Mouse (Mus musculus) c-Kit-positive CD71-positive TER-119-negative erythroid progenitor cells, embryonic 14.5 days (primary cell): ENCODE data around the gene Wdr24.
"Not testable (repeated sequence)": the region's sequence is repeated elsewhere in the genome, so short reads cannot be mapped to it uniquely, and the experiment has no call there.

Source experiments
- DNase-seq: peaks from one replicate; pipeline ENCODE4 v3.0.0-alpha.2; 2013; ENCODE audit warnings: low read depth

Gene Wdr24

GRCm38 (mm10) chr17:25860832-25861703, 37.6 kb downstream of the Wdr24 start, which contains the start of gene Wdr90:
Gene Wdr90 (minus strand): TSS chr17:25861501.
- DNase-seq: peak; percentile 86

- no peak for DNase-seq
Observed at GRCm38 (mm10) chr17:25861704-25862612, 38.5 kb downstream of the Wdr24 start.

GRCm38 (mm10) chr17:25863681-25864080, 40.3 kb downstream of the Wdr24 start:
- DNase-seq: no peak

GRCm38 (mm10) chr17:25864311-25864710, 40.9 kb downstream of the Wdr24 start:
- no peak for DNase-seq

- no peak for DNase-seq
Observed at GRCm38 (mm10) chr17:25865288-25865687, 41.9 kb downstream of the Wdr24 start.

GRCm38 (mm10) chr17:25866172-25866571, 42.7 kb downstream of the Wdr24 start:
- DNase-seq: no peak

GRCm38 (mm10) chr17:25867509-25867835, 44.0 kb downstream of the Wdr24 start:
- DNase-seq: no peak

GRCm38 (mm10) chr17:25867836-25868600, 44.6 kb downstream of the Wdr24 start:
- no peak for DNase-seq

GRCm38 (mm10) chr17:25868601-25869191, 45.3 kb downstream of the Wdr24 start, which contains the start of gene Mcrip2:
Gene Mcrip2 (minus strand): TSS chr17:25868764.
- DNase-seq: no peak

GRCm38 (mm10) chr17:25869498-25869897, 46.1 kb downstream of the Wdr24 start:
- DNase-seq: no peak

- no peak for DNase-seq
Observed at GRCm38 (mm10) chr17:25869954-25870353, 46.5 kb downstream of the Wdr24 start.

- not testable (repeated sequence) for DNase-seq
Observed at GRCm38 (mm10) chr17:25871566-25871965, 48.1 kb downstream of the Wdr24 start.

- no peak for DNase-seq
Observed at GRCm38 (mm10) chr17:25872676-25873075, 49.2 kb downstream of the Wdr24 start.

- DNase-seq: no peak
Observed at GRCm38 (mm10) chr17:25873405-25874147, 50.1 kb downstream of the Wdr24 start.

- no peak for DNase-seq
Observed at GRCm38 (mm10) chr17:25874148-25874720, 50.8 kb downstream of the Wdr24 start.

- DNase-seq: peak; percentile 88
Observed at GRCm38 (mm10) chr17:25874721-25875170, 51.3 kb downstream of the Wdr24 start, which contains the start of gene Mettl26. Gene Mettl26 (plus strand): TSS chr17:25875074.

GRCm38 (mm10) chr17:25875171-25876136, 52.0 kb downstream of the Wdr24 start:
- DNase-seq: peak; percentile 79

- no peak for DNase-seq
Observed at GRCm38 (mm10) chr17:25876347-25876915, 53.0 kb downstream of the Wdr24 start.

- DNase-seq: no peak
Observed at GRCm38 (mm10) chr17:25877025-25877424, 53.6 kb downstream of the Wdr24 start.
